Mouse (Mus musculus): ENCODE data around the gene Lrrc29. TPM values are rescaled to one million over a fixed set of nuclear protein-coding genes. Genes with fewer than 3 reads are reported as not detected.

The Lrrc29 gene
- polyA plus RNA-seq, 1 experiment from 2014 or later, result 3.1 TPM

DNA sequence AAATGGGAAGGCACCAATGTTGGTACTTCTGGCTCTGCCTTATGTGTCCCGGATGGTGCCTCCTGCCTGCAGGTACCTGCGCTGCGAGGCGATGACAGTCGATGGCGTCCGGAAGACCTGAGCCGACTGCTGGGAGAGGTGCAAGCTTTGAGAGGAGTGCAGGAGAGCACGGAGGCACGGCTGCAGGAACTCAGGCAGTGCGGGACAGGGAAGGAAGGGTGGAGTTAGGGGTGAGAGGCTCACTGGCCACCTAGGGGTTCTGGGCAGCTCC lies 55.2 kb downstream of the Lrrc29 start:
- no peak overlapping the region for H3K27ac ChIP-seq (ENCODE audit: low read depth)
- no peaks in the 10 kb centered on the region for H3K36me3 ChIP-seq (ENCODE audit: insufficient read depth)
- H3K27me3 ChIP-seq (ENCODE audit: insufficient read depth, low read length), result peaks cover 89% of the 10 kb centered on the region
- no peak overlapping the region for H3K9ac ChIP-seq
- no peak overlapping the region for H3K4me3 ChIP-seq (ENCODE audit: low read depth, low read length)
- TF ChIP-seq CTCF (IDR thresholded peaks at IDR 0.05; ENCODE audit: low read depth), result no peak
- H3K9me3 ChIP-seq (ENCODE audit: low read depth, low read length), result no peaks in the 10 kb centered on the region
- DNase-seq (no peak), ATAC-seq (ENCODE audit: insufficient read depth) (no peak)
- no peak overlapping the region for H3K4me2 ChIP-seq
- 4% methylated on average over 11 of the region's 11 CpGs for WGBS
- H3K4me1 ChIP-seq (ENCODE audit: insufficient read depth), result peaks cover 22% of the 10 kb centered on the region

DNA sequence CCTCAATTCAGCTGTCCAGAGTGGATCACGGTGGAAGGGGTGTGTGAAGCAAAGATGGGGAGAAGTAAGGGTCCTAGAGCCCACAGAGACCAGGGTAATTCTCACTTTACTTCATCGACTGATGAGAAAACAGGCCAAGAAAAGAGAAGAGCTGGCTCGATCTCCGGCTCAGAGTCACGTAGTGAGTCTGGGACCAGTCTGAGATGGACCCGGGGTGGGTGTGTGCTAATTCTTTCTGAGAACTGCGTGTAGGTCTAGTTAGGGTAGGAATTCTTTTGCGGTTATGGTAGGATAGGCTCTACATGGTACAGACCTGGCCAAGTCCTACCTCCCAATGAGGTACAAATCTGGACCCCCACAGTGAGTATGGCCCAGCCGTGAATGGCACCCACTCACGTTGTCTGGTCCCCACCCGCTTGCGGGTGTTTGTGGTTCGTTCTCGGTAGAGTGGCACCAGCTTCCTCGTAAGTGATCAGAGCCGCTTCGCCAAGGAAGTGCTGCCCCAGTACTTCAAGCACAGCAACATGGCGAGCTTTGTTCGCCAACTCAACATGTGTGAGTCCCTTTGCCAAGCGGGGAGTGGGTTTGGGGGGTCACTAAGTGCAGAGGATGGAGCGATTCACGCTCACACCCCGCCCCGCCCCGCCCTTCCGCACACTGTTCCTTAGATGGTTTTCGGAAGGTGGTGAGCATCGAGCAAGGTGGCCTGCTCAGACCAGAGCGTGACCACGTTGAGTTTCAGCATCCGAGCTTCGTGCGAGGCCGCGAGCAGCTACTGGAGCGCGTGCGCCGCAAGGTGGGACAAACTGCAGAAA lies 55.8 kb downstream of the Lrrc29 start:
- ATAC-seq (ENCODE audit: insufficient read depth) (no peak), DNase-seq (no peak)
- Histone ChIP-seq H3K4me2 (peak overlapping the region; percentile 89), H3K27ac (ENCODE audit: low read depth) (no peak overlapping the region), H3K27me3 (ENCODE audit: insufficient read depth, low read length) (peaks cover 84% of the 10 kb centered on the region), H3K4me3 (ENCODE audit: low read depth, low read length) (peak overlapping the region; percentile 44), H3K9me3 (ENCODE audit: low read depth, low read length) (no peaks in the 10 kb centered on the region), H3K9ac (peak overlapping the region; percentile 40; the same call in 1 of the 2 replicates), H3K36me3 (ENCODE audit: insufficient read depth) (no peaks in the 10 kb centered on the region), H3K4me1 (ENCODE audit: insufficient read depth) (peaks cover 24% of the 10 kb centered on the region)
- WGBS, result 4% methylated on average over 39 of the region's 39 CpGs
- TF ChIP-seq CTCF (IDR thresholded peaks at IDR 0.05; ENCODE audit: low read depth), result no peak

DNA sequence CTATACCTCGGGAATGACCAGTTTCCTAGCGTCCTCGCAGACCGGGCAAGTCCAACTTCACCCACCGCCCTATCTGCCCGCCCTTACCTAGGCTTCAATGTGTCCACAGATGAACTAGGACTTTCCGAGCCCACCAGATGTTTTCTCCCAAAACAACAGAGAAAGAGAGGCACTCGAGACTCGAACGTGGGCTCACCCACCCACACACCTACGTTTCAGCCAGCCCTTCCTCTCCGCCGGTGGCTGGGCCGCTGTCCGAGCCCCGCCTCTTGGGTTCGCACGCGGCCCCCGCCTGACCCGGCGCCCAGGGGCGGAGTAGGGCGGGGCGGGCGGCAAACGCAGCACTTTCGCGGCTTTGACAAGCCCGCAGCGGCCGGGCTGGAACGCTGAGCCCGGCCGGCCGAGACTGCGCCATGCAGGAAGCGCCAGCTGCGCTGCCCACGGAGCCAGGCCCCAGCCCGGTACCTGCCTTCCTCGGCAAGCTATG lies 56.6 kb downstream of the Lrrc29 start, which contains the start of gene Hsf4:
Gene Hsf4 (plus strand): TSS at position 341 of the 487 bp plus-strand sequence.
- ATAC-seq (ENCODE audit: insufficient read depth) (peak; percentile 29), DNase-seq (peak; percentile 65)
- peak within 1 kb of the TSS; percentile 44 for H3K4me3 ChIP-seq (ENCODE audit: low read depth, low read length)
- peak within 1 kb of the TSS; percentile 89 for H3K4me2 ChIP-seq
- no peak for TF ChIP-seq CTCF (IDR thresholded peaks at IDR 0.05; ENCODE audit: low read depth)
- no peaks in the 10 kb centered on the region for H3K9me3 ChIP-seq (ENCODE audit: low read depth, low read length)
- no peaks in the 10 kb centered on the region for H3K36me3 ChIP-seq (ENCODE audit: insufficient read depth)
- peak within 1 kb of the TSS; percentile 40 for H3K9ac ChIP-seq
- H3K27me3 ChIP-seq (ENCODE audit: insufficient read depth, low read length), result peaks cover 76% of the 10 kb centered on the region
- peaks cover 30% of the 10 kb centered on the region for H3K4me1 ChIP-seq (ENCODE audit: insufficient read depth)
- no peak within 1 kb of the TSS for H3K27ac ChIP-seq (ENCODE audit: low read depth)
- under 1% methylated on average over 42 of the region's 42 CpGs for WGBS

DNA sequence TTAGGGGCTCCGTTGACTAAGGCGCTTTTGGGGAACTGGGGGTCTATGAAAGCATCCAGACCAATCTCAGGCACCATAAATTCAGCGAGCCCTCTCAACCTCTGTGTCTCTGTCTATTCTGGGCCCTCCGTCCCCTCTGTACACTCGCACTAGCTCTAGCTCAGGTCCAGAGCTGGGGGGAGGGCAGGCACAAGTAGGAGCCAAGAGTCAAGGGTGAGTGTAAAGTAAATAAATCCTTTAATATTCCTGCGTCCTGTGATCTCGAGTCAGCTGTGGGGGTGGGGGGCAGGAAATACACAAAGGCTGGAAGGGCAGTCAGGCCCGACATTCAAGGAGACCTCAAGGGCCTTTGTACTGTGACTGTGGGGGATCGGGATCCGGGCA lies 57.0 kb downstream of the Lrrc29 start:
- Histone ChIP-seq H3K27ac (ENCODE audit: low read depth) (no peak overlapping the region), H3K36me3 (ENCODE audit: insufficient read depth) (no peaks in the 10 kb centered on the region), H3K9me3 (ENCODE audit: low read depth, low read length) (no peaks in the 10 kb centered on the region), H3K4me3 (ENCODE audit: low read depth, low read length) (peak overlapping the region; percentile 44), H3K27me3 (ENCODE audit: insufficient read depth, low read length) (peaks cover 72% of the 10 kb centered on the region), H3K9ac (peak overlapping the region; percentile 40), H3K4me2 (peak overlapping the region; percentile 89), H3K4me1 (ENCODE audit: insufficient read depth) (peaks cover 30% of the 10 kb centered on the region)
- WGBS, result 1% methylated on average over 10 of the region's 10 CpGs
- no peak for TF ChIP-seq CTCF (IDR thresholded peaks at IDR 0.05; ENCODE audit: low read depth)
- ATAC-seq (ENCODE audit: insufficient read depth) (no peak; the same call in 1 of the 2 replicates), DNase-seq (no peak)

DNA sequence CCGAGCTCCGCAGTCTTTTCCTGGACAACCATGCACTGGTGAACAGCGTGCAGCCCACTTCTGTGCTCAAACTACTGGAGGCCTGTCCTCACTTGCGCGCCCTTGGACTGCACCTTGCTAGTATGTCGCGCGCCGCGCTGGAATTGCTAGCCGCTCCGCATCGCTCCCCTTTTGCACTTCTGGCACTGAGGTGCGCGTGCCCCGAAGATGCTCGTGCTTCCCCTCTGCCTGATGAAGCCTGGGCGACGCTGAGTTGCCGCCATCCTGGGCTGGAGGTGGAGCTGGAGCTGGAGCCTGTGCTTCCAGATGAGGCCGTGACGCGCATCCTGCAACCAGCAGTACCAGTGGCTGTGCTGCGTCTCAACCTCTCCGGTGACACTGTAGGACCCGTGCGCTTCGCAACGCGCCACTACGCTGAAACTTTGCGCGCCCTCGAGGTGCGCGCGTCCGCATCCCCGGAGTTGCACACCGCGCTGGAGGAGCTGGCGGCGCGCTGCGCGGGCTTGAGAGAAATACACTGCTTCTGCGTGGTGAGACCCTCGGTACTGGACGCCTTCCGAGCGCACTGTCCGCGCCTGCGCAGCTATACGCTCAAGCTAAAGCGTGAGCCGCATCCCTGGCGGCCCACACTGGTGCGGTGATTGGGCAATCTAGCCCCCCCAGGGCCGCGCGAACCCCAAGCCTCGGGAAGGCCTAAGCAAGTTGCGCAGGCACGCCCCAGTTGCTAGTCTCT lies 57.6 kb downstream of the Lrrc29 start:
- peak overlapping the region; percentile 44 for H3K4me3 ChIP-seq (ENCODE audit: low read depth, low read length)
- peaks cover 70% of the 10 kb centered on the region for H3K27me3 ChIP-seq (ENCODE audit: insufficient read depth, low read length)
- WGBS, result under 1% methylated on average over 65 of the region's 65 CpGs
- H3K36me3 ChIP-seq (ENCODE audit: insufficient read depth), result no peaks in the 10 kb centered on the region
- no peaks in the 10 kb centered on the region for H3K9me3 ChIP-seq (ENCODE audit: low read depth, low read length)
- peak overlapping the region; percentile 89 for H3K4me2 ChIP-seq
- ATAC-seq (ENCODE audit: insufficient read depth) (peak; percentile 62), DNase-seq (peak; percentile 85)
- H3K4me1 ChIP-seq (ENCODE audit: insufficient read depth), result peaks cover 30% of the 10 kb centered on the region
- no peak overlapping the region for H3K27ac ChIP-seq (ENCODE audit: low read depth)
- peak overlapping the region; percentile 26; the same call in 1 of the 2 replicates for H3K9ac ChIP-seq
- TF ChIP-seq CTCF (IDR thresholded peaks at IDR 0.05; ENCODE audit: low read depth), result no peak

DNA sequence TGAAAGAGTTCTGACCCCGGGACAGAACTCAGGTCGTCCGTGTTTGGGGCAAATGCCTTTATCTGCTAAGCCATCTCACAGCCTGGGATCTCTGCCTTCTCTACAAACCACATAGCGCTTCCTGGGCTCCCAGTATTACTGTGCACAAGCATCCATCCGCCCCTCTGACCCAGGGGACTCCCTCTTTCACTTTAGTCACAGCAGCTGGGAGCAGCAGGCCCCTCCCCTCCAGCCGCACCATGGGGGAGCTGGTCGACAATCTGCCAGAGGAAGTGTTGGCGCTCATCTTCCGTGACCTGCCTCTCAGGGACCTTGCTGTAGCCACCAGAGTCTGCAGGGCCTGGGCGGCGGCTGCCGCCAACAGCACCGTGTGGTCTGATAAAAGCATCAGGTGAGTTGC lies 59.3 kb downstream of the Lrrc29 start:
- TF ChIP-seq CTCF (IDR thresholded peaks at IDR 0.05; ENCODE audit: low read depth), result no peak
- Histone ChIP-seq H3K9ac (no peak overlapping the region), H3K4me1 (ENCODE audit: insufficient read depth) (peaks cover 30% of the 10 kb centered on the region), H3K27ac (ENCODE audit: low read depth) (no peak overlapping the region), H3K4me2 (no peak overlapping the region), H3K36me3 (ENCODE audit: insufficient read depth) (no peaks in the 10 kb centered on the region), H3K27me3 (ENCODE audit: insufficient read depth, low read length) (peaks cover 60% of the 10 kb centered on the region), H3K4me3 (ENCODE audit: low read depth, low read length) (no peak overlapping the region), H3K9me3 (ENCODE audit: low read depth, low read length) (no peaks in the 10 kb centered on the region)
- DNase-seq (no peak), ATAC-seq (ENCODE audit: insufficient read depth) (no peak)
- WGBS, result 21% methylated on average over 13 of the region's 13 CpGs

DNA sequence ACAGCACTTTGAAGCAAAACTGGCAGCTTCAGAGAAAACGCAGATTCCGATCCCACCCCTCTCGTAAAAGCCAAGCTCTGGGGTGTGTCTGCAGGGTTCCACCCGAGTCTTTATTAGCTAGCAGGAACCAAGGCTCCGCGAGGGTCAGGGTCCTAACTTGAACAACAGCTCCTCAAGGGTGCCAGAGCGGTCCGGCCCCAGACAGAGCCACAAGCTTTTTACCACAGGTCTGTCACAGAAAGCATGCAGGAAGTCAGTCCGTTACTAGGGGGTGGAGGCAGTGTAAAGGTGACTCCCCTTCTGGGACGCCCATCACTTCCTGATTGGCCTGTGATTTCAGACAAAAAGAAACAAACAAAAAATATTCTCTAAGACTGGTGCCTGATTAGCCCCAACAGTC lies 61.0 kb downstream of the Lrrc29 start:
- 13% methylated on average over 10 of the region's 10 CpGs for WGBS

More for the DNA sequence above, 61.0 kb downstream of the Lrrc29 start:
- H3K36me3 ChIP-seq (ENCODE audit: insufficient read depth), result no peaks in the 10 kb centered on the region
- H3K9ac ChIP-seq, result peak overlapping the region; percentile 64
- peaks cover 22% of the 10 kb centered on the region for H3K4me1 ChIP-seq (ENCODE audit: insufficient read depth)
- DNase-seq, result no peak
- H3K9me3 ChIP-seq (ENCODE audit: low read depth, low read length), result no peaks in the 10 kb centered on the region
- H3K27ac ChIP-seq (ENCODE audit: low read depth), result no peak overlapping the region
- H3K4me2 ChIP-seq, result peak overlapping the region; percentile 73
- no peak for ATAC-seq (ENCODE audit: insufficient read depth)
- peaks cover 52% of the 10 kb centered on the region for H3K27me3 ChIP-seq (ENCODE audit: insufficient read depth, low read length)
- peak overlapping the region; percentile 71 for H3K4me3 ChIP-seq (ENCODE audit: low read depth, low read length)
- no peak for TF ChIP-seq CTCF (IDR thresholded peaks at IDR 0.05; ENCODE audit: low read depth)

All from lung, embryonic 14.5 days (tissue).